Mouse (Mus musculus) forebrain, embryonic 11.5 days (tissue): ENCODE measurements around the gene Frem2. TPM values are rescaled to one million over a fixed set of nuclear protein-coding genes. Genes with fewer than 3 reads are reported as not detected.

ENCODE experiments used
- ATAC-seq: fragments of 200-750 bp; cut with Nextera tagmentation; replicated peaks from 2 replicates; pipeline ENCODE4 v1.8.0; 2017; ENCODE audit warnings: moderate TSS enrichment; ENCODE audit not compliant: low FRiP score
- DNase-seq: peaks from one replicate; pipeline ENCODE4 v3.0.0-alpha.2; 2017; ENCODE audit warnings: low spot score
- H3K27ac ChIP-seq: fragments of 300-500 bp; sonication (generic); 2 replicates; pipeline ENCODE4 v1.5.1; 2014; ENCODE audit warnings: low read depth, low read length
- H3K27me3 ChIP-seq: fragments of 300-500 bp; sonication (generic); 2 replicates; pipeline ENCODE4 v1.6.1; 2014; ENCODE audit warnings: mild to moderate bottlenecking, low read length, mixed read lengths; ENCODE audit not compliant: control insufficient read depth, insufficient read depth
- H3K36me3 ChIP-seq: fragments of 300-500 bp; sonication (generic); 2 replicates; pipeline ENCODE4 v1.6.1; 2014; ENCODE audit warnings: mild to moderate bottlenecking, low read length, moderate library complexity, mixed read lengths; ENCODE audit not compliant: control insufficient read depth, insufficient read depth
- H3K4me1 ChIP-seq: fragments of 300-500 bp; sonication (generic); replicated peaks from 2 replicates; pipeline ENCODE4 v1.6.1; 2014; ENCODE audit warnings: low read length, mixed read lengths; ENCODE audit not compliant: control insufficient read depth, insufficient read depth
- H3K4me2 ChIP-seq: fragments of 300-500 bp; sonication (generic); 2 replicates; pipeline ENCODE4 v1.6.1; 2014; ENCODE audit warnings: low read depth, mild to moderate bottlenecking, low read length, moderate library complexity, mixed read lengths; ENCODE audit not compliant: severe bottlenecking
- H3K4me3 ChIP-seq: fragments of 300-500 bp; sonication (generic); 2 replicates; pipeline ENCODE4 v1.5.1; 2014; ENCODE audit warnings: low read depth, low read length
- H3K9ac ChIP-seq: fragments of 300-500 bp; sonication (generic); 2 replicates; pipeline ENCODE4 v1.6.1; 2014; ENCODE audit warnings: low read length
- H3K9me3 ChIP-seq: fragments of 300-500 bp; sonication (generic); 2 replicates; pipeline ENCODE4 v1.6.1; 2016; ENCODE audit warnings: low read length, mixed read lengths; ENCODE audit not compliant: control insufficient read depth
- WGBS: fragments of 180-500 bp; shearing (Covaris S2); extraction: QIAGEN DNeasy Blood & Tissue Kit; methylation state at CpG from one replicate; pipeline ENCODE4 v1.1.7; 2014; 5-methylcytosine and 5-hydroxymethylcytosine counted together
- polyA plus RNA-seq: library from polyadenylated mRNA; unstranded; fragments of >200 nt; fragmentation: Nextera tagmentation; extraction: Ambion mirVana; gene quantifications from 2 replicates; pipeline ENCODE4 v1.2.1, GENCODE M21; 2014

Gene Frem2
- polyA plus RNA-seq, 1 experiment from 2014 or later: 2.7 TPM

- Histone ChIP-seq H3K4me2 (no peak overlapping the region), H3K9ac (no peak overlapping the region), H3K27me3 (no peaks in the 10 kb centered on the region), H3K9me3 (no peaks in the 10 kb centered on the region), H3K36me3 (no peaks in the 10 kb centered on the region), H3K4me1 (no peaks in the 10 kb centered on the region), H3K4me3 (no peak overlapping the region), H3K27ac (no peak overlapping the region)
- DNase-seq (no peak), ATAC-seq (no peak)
- 82% methylated on average over 5 of the region's 5 CpGs for WGBS
Measured at GRCm38 (mm10) chr3:53580596-53581254, 76.4 kb downstream of the Frem2 start.

DNA sequence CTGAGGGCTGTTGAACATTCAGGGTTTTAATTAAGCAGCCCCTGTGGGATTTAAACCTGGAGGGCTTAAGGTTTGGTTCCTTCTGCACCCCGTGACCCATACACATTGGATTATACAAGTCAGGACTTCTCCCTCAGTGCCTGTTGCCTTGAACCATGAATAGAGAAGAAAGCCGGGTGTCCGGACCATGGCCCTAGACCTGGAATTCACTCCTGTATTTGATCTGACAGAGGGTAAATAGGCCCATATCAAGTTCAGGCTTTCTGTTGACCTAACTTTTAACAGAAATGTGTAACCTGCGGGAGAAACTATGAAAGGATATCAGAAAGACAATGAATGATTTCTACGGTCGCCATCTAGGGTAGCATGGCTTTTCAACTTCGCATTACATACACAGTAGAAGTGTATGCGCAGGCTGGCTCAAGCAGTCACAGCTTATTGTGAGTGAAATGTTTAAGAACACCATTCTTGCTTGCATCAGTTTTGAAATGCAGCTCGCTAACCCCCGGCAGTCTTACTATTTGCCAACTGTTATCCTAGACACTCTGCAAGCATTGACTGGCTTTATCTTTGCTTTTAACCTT is 77.9 kb downstream of the Frem2 start:
- Histone ChIP-seq H3K4me2 (no peak overlapping the region), H3K9me3 (no peaks in the 10 kb centered on the region), H3K4me3 (no peak overlapping the region), H3K36me3 (no peaks in the 10 kb centered on the region), H3K9ac (no peak overlapping the region), H3K27me3 (no peaks in the 10 kb centered on the region), H3K4me1 (no peaks in the 10 kb centered on the region), H3K27ac (no peak overlapping the region)
- DNase-seq (no peak), ATAC-seq (no peak)
- WGBS: 89% methylated on average over 10 of the region's 10 CpGs

DNA sequence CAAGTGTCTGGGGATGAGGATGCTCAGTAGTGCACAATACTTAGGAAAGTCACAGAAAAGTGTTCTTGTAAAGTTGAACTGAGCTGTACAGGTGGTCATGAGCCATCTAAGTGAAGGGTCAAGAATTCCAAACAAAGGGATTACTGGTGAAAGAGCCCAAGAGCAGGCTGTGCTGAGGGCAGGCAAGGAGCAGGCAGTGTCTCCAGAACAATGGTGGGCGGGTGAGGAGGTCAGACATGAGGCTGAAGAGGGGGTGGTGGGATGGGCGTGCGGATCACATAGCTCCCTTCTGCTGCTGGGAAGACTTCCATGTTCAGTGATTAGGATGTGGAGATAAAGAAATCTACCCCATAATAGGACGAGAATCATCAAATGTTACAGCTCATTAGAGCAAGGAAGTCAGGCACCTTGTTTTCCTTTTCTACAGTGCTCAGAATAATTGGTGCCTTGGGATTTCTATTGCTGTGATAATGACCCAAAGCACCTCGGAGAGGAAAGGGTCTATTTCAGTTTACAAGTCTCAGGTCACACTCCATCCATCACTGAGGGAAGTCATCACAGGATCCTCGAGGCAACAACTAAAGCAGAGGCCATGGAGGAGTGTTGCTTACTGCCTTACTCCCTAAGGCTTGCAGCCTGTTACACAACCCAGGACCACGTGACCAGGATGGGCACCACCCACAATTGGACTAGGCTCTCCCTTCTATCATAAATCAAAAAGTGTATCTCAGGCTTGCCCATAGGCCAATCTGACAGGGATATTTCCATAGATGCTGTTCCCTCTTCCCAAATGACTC is 80.6 kb downstream of the Frem2 start:
- 44% methylated on average over 7 of the region's 7 CpGs for whole genome bisulfite sequencing
- H3K9ac ChIP-seq: no peak overlapping the region
- no peak overlapping the region for H3K27ac ChIP-seq
- no peak for DNase-seq
- no peaks in the 10 kb centered on the region for H3K4me1 ChIP-seq
- no peak overlapping the region for H3K4me2 ChIP-seq
- no peaks in the 10 kb centered on the region for H3K36me3 ChIP-seq
- no peaks in the 10 kb centered on the region for H3K27me3 ChIP-seq
- ATAC-seq: no peak
- no peak overlapping the region for H3K4me3 ChIP-seq
- H3K9me3 ChIP-seq: no peaks in the 10 kb centered on the region

- no peak overlapping the region for H3K9ac ChIP-seq
- H3K36me3 ChIP-seq: no peaks in the 10 kb centered on the region
- H3K27ac ChIP-seq: no peak overlapping the region
- H3K4me2 ChIP-seq: no peak overlapping the region
- no peaks in the 10 kb centered on the region for H3K4me1 ChIP-seq
- no peak for DNase-seq
- WGBS: 61% methylated on average over 9 of the region's 9 CpGs
- H3K9me3 ChIP-seq: no peaks in the 10 kb centered on the region
- no peak for ATAC-seq
- H3K4me3 ChIP-seq: no peak overlapping the region
- no peaks in the 10 kb centered on the region for H3K27me3 ChIP-seq
Measured at GRCm38 (mm10) chr3:53574123-53574522, 83.0 kb downstream of the Frem2 start.

DNA sequence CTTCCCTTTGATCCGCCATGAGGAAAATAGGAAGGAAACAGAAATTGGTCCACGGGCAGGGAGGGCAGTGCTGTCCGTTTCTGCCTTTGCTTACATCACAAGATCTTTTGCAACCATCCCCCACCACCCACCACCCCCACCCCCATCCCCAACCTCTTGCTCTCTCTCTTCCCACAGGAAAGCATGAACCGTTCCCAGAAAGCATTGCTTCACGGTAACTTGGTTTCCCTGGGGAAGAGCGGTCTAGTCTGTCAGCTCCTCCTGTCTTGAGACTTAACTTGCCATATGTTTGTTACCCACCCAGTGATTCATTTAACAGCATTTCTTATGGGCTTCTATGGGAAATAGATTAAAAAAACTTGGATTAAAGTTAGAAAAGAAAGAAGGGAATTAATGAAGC is 85.5 kb downstream of the Frem2 start:
- no peak overlapping the region for H3K27ac ChIP-seq
- DNase-seq (no peak), ATAC-seq (no peak)
- H3K9ac ChIP-seq: no peak overlapping the region
- no peak overlapping the region for H3K4me2 ChIP-seq
- no peaks in the 10 kb centered on the region for H3K27me3 ChIP-seq
- 72% methylated on average over 6 of the region's 6 CpGs for WGBS
- no peaks in the 10 kb centered on the region for H3K9me3 ChIP-seq
- H3K4me1 ChIP-seq: no peaks in the 10 kb centered on the region
- H3K36me3 ChIP-seq: no peaks in the 10 kb centered on the region
- H3K4me3 ChIP-seq: no peak overlapping the region

- H3K27ac ChIP-seq: no peak overlapping the region
- H3K36me3 ChIP-seq: no peaks in the 10 kb centered on the region
- H3K4me1 ChIP-seq: peaks cover 5% of the 10 kb centered on the region; the same call in 1 of the 2 replicates
- H3K27me3 ChIP-seq: no peaks in the 10 kb centered on the region
- H3K9me3 ChIP-seq: no peaks in the 10 kb centered on the region
- ATAC-seq (no peak), DNase-seq (no peak)
- H3K4me2 ChIP-seq: no peak overlapping the region
- no peak overlapping the region for H3K9ac ChIP-seq
- no peak overlapping the region for H3K4me3 ChIP-seq
- WGBS: 44% methylated on average over 7 of the region's 7 CpGs
Measured at GRCm38 (mm10) chr3:53564521-53564920, 92.6 kb downstream of the Frem2 start.

DNA sequence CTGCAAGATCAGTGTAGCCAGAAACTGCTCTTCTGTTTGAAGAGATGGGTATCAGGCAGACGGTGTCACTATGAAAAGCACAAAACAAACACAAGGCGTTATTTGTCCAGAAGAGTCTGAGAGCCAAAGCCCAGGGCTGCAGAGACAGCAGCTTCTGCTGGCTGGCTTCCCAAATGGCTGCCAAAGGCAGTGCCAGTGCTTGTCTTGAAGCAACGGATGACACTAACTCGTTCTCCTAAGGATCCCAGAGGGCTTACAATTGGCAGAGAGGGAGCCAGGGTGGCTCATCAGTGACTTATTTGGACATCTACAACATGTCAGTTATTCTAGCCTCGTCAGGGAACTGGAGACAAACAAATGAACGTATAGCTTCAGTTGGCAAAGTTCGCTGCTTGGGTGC is 93.4 kb downstream of the Frem2 start:
- DNase-seq (no peak), ATAC-seq (no peak)
- Histone ChIP-seq H3K36me3 (no peaks in the 10 kb centered on the region), H3K9ac (no peak overlapping the region), H3K4me3 (no peak overlapping the region), H3K9me3 (no peaks in the 10 kb centered on the region), H3K27ac (no peak overlapping the region), H3K27me3 (no peaks in the 10 kb centered on the region), H3K4me2 (no peak overlapping the region), H3K4me1 (peaks cover 5% of the 10 kb centered on the region; the same call in 1 of the 2 replicates)
- WGBS: 66% methylated on average over 7 of the region's 7 CpGs

DNA sequence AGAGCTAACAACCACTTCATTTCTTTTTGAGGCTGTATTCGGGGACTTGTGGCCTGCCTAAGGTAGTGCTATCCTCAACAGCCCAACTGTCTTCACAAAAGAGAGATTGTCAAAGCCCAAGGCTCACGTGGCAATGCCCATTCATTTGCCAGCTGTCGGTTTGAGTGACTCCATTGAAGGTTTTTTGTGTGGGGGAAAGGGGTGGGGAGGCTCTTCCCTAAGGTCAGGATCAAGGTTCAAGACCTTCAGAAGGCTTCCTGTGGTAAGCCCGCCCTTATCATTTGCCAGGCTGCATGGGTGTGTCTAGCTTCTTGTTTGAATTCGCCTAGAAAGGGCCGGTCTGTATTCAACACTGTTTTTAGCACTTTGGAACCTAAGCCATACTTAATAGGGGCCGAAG is 95.3 kb downstream of the Frem2 start:
- peak; percentile 46; the same call in 1 of the 2 replicates for ATAC-seq
- no peak for DNase-seq

More for the DNA sequence above, 95.3 kb downstream of the Frem2 start:
- no peak overlapping the region for H3K4me3 ChIP-seq
- no peaks in the 10 kb centered on the region for H3K27me3 ChIP-seq
- no peak overlapping the region for H3K9ac ChIP-seq
- peaks cover 5% of the 10 kb centered on the region; the same call in 1 of the 2 replicates for H3K4me1 ChIP-seq
- WGBS: 40% methylated on average over 7 of the region's 7 CpGs
- no peak overlapping the region for H3K4me2 ChIP-seq
- H3K36me3 ChIP-seq: no peaks in the 10 kb centered on the region
- no peak overlapping the region for H3K27ac ChIP-seq
- no peaks in the 10 kb centered on the region for H3K9me3 ChIP-seq
